Mouse (Mus musculus) lung, embryonic 16.5 days (tissue): ENCODE results near the gene Susd2. TPM values are rescaled to one million over a fixed set of nuclear protein-coding genes. Genes with fewer than 3 reads are reported as not detected.

Source experiments
- ATAC-seq: fragments of 200-750 bp; cut with Nextera tagmentation; 2 replicates; pipeline ENCODE4 v1.8.0; 2017; ENCODE audit warnings: low read depth, mild to moderate bottlenecking, moderate library complexity
- H3K27ac ChIP-seq: fragments of 300-500 bp; sonication (generic); 2 replicates; pipeline ENCODE4 v1.5.1; 2014; ENCODE audit warnings: mild to moderate bottlenecking, control low read depth, low read length
- H3K27me3 ChIP-seq: fragments of 300-500 bp; sonication (generic); 2 replicates; pipeline ENCODE4 v1.6.1; 2014; ENCODE audit warnings: low read depth, low read length, mixed read lengths; ENCODE audit not compliant: control insufficient read depth, insufficient read depth
- H3K36me3 ChIP-seq: fragments of 300-500 bp; sonication (generic); 2 replicates; pipeline ENCODE4 v1.6.1; 2014; ENCODE audit warnings: low read length; ENCODE audit not compliant: control insufficient read depth, insufficient read depth
- H3K4me1 ChIP-seq: fragments of 300-500 bp; sonication (generic); replicated peaks from 2 replicates; pipeline ENCODE4 v1.6.1; 2014; ENCODE audit warnings: low read length, mixed read lengths; ENCODE audit not compliant: control insufficient read depth, insufficient read depth
- H3K4me2 ChIP-seq: fragments of 300-500 bp; sonication (generic); 2 replicates; pipeline ENCODE4 v1.6.1; 2014; ENCODE audit warnings: low read depth, low read length, control low read depth
- H3K4me3 ChIP-seq: fragments of 300-500 bp; sonication (generic); 2 replicates; pipeline ENCODE4 v1.5.1; 2014; ENCODE audit warnings: mild to moderate bottlenecking, low read length, control low read depth
- H3K9ac ChIP-seq: fragments of 300-500 bp; sonication (generic); 2 replicates; pipeline ENCODE4 v1.6.1; 2014; ENCODE audit warnings: low read length, control low read depth
- H3K9me3 ChIP-seq: fragments of 300-500 bp; sonication (generic); 2 replicates; pipeline ENCODE4 v1.6.1; 2016; ENCODE audit warnings: low read length; ENCODE audit not compliant: control insufficient read depth
- WGBS: fragments of 180-500 bp; shearing (Covaris S2); extraction: QIAGEN DNeasy Blood & Tissue Kit; methylation state at CpG from one replicate; pipeline ENCODE4 v1.1.7; 2014; 5-methylcytosine and 5-hydroxymethylcytosine counted together
- polyA plus RNA-seq: library from polyadenylated mRNA; unstranded; fragments of >200 nt; fragmentation: Nextera tagmentation; extraction: Ambion mirVana; gene quantifications from 2 replicates; pipeline ENCODE4 v1.2.1, GENCODE M21; 2015

Susd2 gene
- polyA plus RNA-seq, 1 experiment from 2014 or later = 11.0 TPM

- Histone ChIP-seq H3K4me2 (no peak overlapping the region), H3K27ac (peak overlapping the region; percentile 64), H3K27me3 (no peaks in the 10 kb centered on the region), H3K4me1 (peaks cover 22% of the 10 kb centered on the region), H3K9ac (no peak overlapping the region), H3K4me3 (no peak overlapping the region), H3K9me3 (no peaks in the 10 kb centered on the region), H3K36me3 (peaks cover 40% of the 10 kb centered on the region)
- no peak for ATAC-seq
- WGBS = 83% methylated on average over 6 of the region's 6 CpGs
Observed at GRCm38 (mm10) chr10:75648091-75648490, 4.3 kb upstream of the Susd2 start.

GRCm38 (mm10) chr10:75647362-75647761 lies 3.6 kb upstream of the Susd2 start:
- Histone ChIP-seq H3K4me3 (no peak overlapping the region), H3K27me3 (no peaks in the 10 kb centered on the region), H3K27ac (peak overlapping the region; percentile 64), H3K9me3 (no peaks in the 10 kb centered on the region), H3K9ac (no peak overlapping the region), H3K36me3 (peaks cover 33% of the 10 kb centered on the region), H3K4me1 (peaks cover 22% of the 10 kb centered on the region), H3K4me2 (no peak overlapping the region)
- WGBS = 52% methylated on average over 3 of the region's 3 CpGs
- ATAC-seq = peak; percentile 59

DNA sequence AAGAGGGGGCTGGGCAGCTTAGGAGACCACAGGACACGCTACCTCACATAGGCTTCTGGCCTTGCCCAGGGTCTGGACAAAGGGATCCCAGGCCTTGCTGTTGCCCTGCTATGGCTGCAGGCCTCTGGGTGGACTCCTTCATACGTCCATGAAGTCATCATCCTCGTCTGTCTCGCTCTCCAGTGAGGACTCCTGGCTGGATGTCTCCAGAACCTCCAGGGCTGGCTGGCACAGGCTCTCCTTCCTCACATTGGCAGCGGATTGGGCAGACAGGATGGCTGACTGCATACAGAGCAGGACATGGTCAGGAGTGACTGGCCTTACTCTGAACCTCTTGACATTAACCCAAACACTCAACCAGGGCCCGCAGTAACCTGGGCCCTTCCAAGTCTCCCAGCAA lies 2.6 kb upstream of the Susd2 start:
- no peak overlapping the region for H3K4me3 ChIP-seq
- H3K27me3 ChIP-seq = no peaks in the 10 kb centered on the region
- 85% methylated on average over 6 of the region's 6 CpGs for WGBS
- peaks cover 22% of the 10 kb centered on the region for H3K4me1 ChIP-seq
- H3K27ac ChIP-seq = peak overlapping the region; percentile 50; the same call in 1 of the 2 replicates
- H3K4me2 ChIP-seq = no peak overlapping the region
- H3K36me3 ChIP-seq = peaks cover 23% of the 10 kb centered on the region
- H3K9me3 ChIP-seq = no peaks in the 10 kb centered on the region
- H3K9ac ChIP-seq = no peak overlapping the region
- no peak for ATAC-seq

- H3K4me1 ChIP-seq = peaks cover 22% of the 10 kb centered on the region
- H3K9ac ChIP-seq = no peak overlapping the region
- no peaks in the 10 kb centered on the region for H3K27me3 ChIP-seq
- no peaks in the 10 kb centered on the region for H3K9me3 ChIP-seq
- peaks cover 16% of the 10 kb centered on the region for H3K36me3 ChIP-seq
- 75% methylated on average over 8 of the region's 8 CpGs for WGBS
- H3K27ac ChIP-seq = peak overlapping the region; percentile 29
- peak; percentile 54 for ATAC-seq
- no peak overlapping the region for H3K4me2 ChIP-seq
- H3K4me3 ChIP-seq = no peak overlapping the region
Observed at GRCm38 (mm10) chr10:75645616-75646015, 1.8 kb upstream of the Susd2 start.

GRCm38 (mm10) chr10:75642891-75643290 lies 917 bp downstream of the Susd2 start:
- Histone ChIP-seq H3K27me3 (no peaks in the 10 kb centered on the region), H3K9me3 (no peaks in the 10 kb centered on the region), H3K9ac (no peak overlapping the region), H3K4me2 (no peak overlapping the region), H3K36me3 (peaks cover 3% of the 10 kb centered on the region; the same call in 1 of the 2 replicates), H3K4me1 (peaks cover 18% of the 10 kb centered on the region), H3K4me3 (no peak overlapping the region), H3K27ac (no peak overlapping the region)
- no peak for ATAC-seq
- 87% methylated on average over 2 of the region's 2 CpGs for WGBS

DNA sequence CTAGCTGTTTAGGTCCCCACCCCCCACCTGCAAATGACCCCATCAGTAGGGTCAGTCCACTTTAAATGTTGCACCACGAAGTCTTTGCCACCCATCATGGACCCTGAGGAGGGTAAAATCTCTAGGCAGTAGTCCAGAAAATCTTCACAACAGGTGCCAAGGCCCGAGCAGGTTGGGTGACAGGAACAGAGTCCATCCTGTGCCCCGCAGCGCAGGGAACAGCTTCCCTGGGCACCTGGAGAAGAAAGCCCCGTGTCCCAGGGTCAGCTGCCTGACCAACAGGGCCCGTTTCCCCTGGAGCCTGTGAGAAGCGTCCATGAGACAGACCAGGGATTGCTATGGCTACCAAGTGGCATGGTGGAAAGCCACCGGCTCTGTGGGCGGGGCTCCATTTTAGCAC lies 1.4 kb downstream of the Susd2 start:
- no peaks in the 10 kb centered on the region for H3K9me3 ChIP-seq
- H3K9ac ChIP-seq = no peak overlapping the region
- H3K4me2 ChIP-seq = no peak overlapping the region
- H3K36me3 ChIP-seq = no peaks in the 10 kb centered on the region
- H3K4me3 ChIP-seq = no peak overlapping the region
- no peak for ATAC-seq
- H3K27ac ChIP-seq = no peak overlapping the region
- H3K4me1 ChIP-seq = peaks cover 14% of the 10 kb centered on the region
- WGBS = 71% methylated on average over 9 of the region's 9 CpGs
- no peaks in the 10 kb centered on the region for H3K27me3 ChIP-seq

DNA sequence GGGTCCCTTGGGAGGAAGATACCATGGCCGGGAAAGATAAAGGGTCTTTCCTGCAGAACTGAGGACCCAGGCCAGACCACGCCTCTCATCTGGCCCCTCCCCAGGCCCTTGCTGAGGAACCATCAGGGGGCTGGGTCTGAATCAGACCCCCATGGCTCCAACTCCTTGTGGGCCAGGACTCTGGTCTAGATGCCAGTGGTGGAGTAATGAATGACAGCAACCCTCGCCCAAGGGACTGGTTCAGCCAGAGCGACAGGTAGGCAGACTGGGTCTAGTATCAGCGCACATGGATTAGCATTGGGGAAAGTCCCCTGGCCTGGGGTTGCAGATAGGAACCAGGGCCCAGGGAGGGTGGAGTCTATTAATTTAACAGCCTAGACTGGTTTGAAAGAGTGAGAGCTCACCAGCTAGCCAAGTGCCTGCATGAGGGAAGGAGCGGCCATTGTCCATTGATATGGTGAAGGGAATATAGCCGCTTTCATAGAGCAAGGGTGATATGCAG lies 2.0 kb downstream of the Susd2 start:
- no peak overlapping the region for H3K4me3 ChIP-seq
- no peak overlapping the region for H3K27ac ChIP-seq
- WGBS = 86% methylated on average over 7 of the region's 7 CpGs
- no peak for ATAC-seq
- H3K27me3 ChIP-seq = no peaks in the 10 kb centered on the region
- no peak overlapping the region for H3K4me2 ChIP-seq
- no peak overlapping the region for H3K9ac ChIP-seq
- peaks cover 8% of the 10 kb centered on the region for H3K4me1 ChIP-seq
- H3K9me3 ChIP-seq = no peaks in the 10 kb centered on the region
- H3K36me3 ChIP-seq = no peaks in the 10 kb centered on the region

DNA sequence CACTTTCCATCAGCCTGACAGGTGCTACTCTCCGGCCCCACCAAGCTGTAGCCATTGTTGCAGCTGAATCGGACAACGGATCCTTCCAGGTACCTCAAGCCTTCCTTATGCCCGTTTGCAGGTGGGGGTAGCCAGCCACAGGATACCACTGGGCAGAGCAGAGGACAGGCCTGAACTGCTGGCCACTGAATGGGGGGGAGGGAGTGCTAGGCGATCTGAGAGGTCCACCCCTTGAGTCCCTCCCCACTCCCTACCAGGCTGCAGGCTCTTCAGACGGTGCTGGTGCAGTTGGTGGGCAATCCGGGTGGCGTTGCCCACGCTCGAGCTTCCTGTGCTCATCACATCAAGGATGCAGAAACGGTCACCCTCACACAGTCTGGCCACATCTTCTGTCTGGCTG lies 6.1 kb downstream of the Susd2 start:
- Histone ChIP-seq H3K27ac (no peak overlapping the region), H3K9me3 (no peaks in the 10 kb centered on the region), H3K27me3 (no peaks in the 10 kb centered on the region), H3K9ac (no peak overlapping the region), H3K36me3 (no peaks in the 10 kb centered on the region), H3K4me1 (no peaks in the 10 kb centered on the region; the same call in 1 of the 2 replicates), H3K4me3 (no peak overlapping the region), H3K4me2 (no peak overlapping the region)
- WGBS = 82% methylated on average over 11 of the region's 11 CpGs
- ATAC-seq = no peak

- H3K9me3 ChIP-seq = no peaks in the 10 kb centered on the region
- 74% methylated on average over 12 of the region's 12 CpGs for WGBS
- H3K27ac ChIP-seq = no peak overlapping the region
- H3K36me3 ChIP-seq = no peaks in the 10 kb centered on the region
- H3K4me3 ChIP-seq = no peak overlapping the region
- no peaks in the 10 kb centered on the region for H3K27me3 ChIP-seq
- H3K4me1 ChIP-seq = no peaks in the 10 kb centered on the region
- no peak overlapping the region for H3K4me2 ChIP-seq
- ATAC-seq = 0 out of 2 replicates have a peak, but pooled peaks have one; percentile 3
- no peak overlapping the region for H3K9ac ChIP-seq
Observed at GRCm38 (mm10) chr10:75636084-75636786, 7.6 kb downstream of the Susd2 start.
